Mouse (Mus musculus) stomach, postnatal 0 days (tissue): Measurements from ENCODE around the gene Phka1.

Source experiments
- CTCF ChIP-seq: IDR thresholded peaks from 2 replicates; pipeline ENCODE4 v1.5.1; 2016; ENCODE audit warnings: antibody characterized with exemption, low read depth, mild to moderate bottlenecking, moderate library complexity
- EP300 ChIP-seq: optimal IDR thresholded peaks from 2 replicates; pipeline ENCODE3; 2016; ENCODE audit warnings: antibody characterized with exemption

- TF ChIP-seq CTCF (no peak), EP300 (no peak)
Observed at GRCm38 (mm10) chrX:102479665-102480064, 164.4 kb downstream of the Phka1 start.
